Mouse (Mus musculus) retina, adult 2 months (tissue): ENCODE measurements around the gene Creb5.
"Not testable (repeated sequence)": the region's sequence is repeated elsewhere in the genome, so short reads cannot be mapped to it uniquely, and the experiment has no call there.

Experiments
- DNase-seq: peaks from one replicate; pipeline ENCODE4 v3.0.0-alpha.2; 2012; ENCODE audit warnings: low read depth, low spot score

The Creb5 gene

GRCm38 (mm10) chr6:53319543-53320325 is 32.7 kb downstream of the Creb5 start:
- no peak for DNase-seq

DNA sequence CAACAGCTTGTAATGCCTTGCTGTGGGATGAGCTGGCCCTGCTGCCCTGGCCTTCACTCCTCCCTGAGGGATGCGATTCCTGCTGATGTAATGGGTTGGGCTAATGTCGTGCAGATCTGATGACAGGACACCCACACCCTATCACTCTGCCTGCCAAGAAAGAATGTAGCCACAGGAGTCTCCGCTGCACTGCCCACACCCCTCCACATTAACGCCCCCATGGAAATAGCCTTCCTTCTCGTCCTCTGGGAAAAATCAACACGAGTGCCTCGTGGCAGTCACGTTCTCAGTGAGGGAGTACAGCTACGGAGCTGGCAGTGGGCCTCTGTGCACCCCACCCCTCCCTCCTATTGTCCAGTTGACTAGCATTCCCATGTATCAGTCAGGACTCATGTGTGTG is 50.3 kb downstream of the Creb5 start:
- DNase-seq = no peak

DNA sequence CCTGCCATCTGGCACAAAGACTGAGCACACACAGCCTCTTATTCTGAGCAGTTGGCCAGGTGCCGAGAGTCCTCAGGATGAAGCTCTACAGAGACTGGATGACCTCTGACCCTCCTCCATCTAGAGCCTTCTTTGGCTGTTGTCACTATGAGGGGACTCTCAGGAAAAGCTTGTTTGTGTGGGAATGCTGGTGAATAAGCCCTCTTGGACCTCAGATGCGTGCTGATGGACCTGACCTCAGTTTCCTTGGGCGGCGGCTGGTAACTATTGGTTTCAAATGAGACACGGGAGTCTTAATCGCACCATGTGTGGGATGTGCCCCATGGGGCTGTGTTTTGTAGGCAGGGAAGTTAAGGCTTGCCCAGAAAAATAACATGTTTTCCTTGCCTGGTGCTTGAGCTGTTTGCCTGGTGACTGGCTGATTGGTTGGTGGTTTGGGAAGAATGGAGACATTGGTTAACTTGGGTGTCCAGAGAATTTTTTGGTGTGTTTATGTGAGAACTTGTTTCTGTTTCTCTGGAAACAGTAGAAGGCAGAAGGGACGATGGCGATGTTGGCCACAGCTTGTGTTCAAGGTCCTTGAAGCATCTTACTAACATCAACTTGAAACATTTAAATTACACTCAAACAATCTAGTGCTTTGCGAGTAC is 65.4 kb downstream of the Creb5 start:
- no peak for DNase-seq

GRCm38 (mm10) chr6:53356328-53356727 is 69.3 kb downstream of the Creb5 start:
- no peak for DNase-seq

DNA sequence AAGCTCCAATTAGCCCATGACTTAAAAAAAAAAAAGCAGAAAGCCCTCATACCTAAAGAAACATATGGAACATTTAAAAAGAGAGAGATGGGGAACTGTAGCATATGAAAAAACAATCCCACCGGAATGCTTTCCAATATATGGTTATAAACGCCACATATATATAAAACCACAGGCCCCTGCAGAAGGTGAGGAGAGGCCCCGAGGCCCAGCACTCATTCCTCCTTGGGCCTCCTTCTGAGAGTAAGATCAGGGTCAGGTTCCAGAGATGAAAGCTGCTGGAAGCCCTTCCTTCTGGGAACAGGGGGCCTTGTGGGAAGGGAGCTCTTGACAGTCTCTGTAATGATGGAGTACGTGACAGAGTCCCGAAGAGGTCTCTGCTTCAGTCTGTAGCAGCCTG is 76.5 kb downstream of the Creb5 start:
- no peak for DNase-seq

GRCm38 (mm10) chr6:53363981-53364391 is 76.9 kb downstream of the Creb5 start:
- no peak for DNase-seq

DNA sequence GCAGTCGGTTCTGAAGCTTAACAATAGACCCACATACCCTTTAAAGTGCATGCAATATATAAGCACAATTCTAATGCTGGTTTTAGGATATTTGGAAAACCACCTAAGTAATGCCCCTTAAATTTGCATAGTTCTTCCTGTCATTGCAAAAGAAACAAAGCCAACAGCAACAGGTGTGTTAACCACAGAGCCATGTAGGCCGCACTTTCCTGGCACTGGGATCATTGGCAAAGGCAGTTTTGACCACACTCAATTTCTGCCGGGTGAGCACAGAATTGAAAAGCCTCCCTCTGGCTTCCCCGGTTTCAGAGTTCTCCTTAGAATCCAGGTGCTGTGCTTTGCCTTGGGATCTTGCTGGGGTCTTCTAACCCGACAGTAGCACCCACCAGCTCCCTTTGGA is 82.1 kb downstream of the Creb5 start:
- DNase-seq = no peak

GRCm38 (mm10) chr6:53369928-53370327 is 82.9 kb downstream of the Creb5 start:
- DNase-seq = no peak

DNA sequence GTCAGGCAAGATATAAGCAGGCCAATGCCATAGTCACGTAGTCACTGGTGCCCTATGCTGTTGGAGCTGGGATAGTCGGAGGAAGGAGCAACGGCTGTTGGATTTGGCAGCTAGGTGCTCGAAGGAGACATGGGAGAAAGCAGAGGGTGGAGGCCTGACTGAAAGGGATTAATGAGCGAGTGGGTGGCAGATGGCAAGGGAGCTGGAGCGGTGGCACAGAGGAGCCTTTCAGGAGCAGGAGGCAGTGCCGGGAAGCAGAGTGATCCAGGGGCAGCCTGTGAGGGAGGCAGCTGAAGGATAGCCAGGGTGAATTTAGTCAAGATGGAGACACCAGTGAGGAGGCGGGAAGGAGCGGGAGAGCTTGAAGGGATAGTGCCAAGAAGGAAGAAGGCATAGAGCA is 84.9 kb downstream of the Creb5 start:
- DNase-seq = no peak

DNA sequence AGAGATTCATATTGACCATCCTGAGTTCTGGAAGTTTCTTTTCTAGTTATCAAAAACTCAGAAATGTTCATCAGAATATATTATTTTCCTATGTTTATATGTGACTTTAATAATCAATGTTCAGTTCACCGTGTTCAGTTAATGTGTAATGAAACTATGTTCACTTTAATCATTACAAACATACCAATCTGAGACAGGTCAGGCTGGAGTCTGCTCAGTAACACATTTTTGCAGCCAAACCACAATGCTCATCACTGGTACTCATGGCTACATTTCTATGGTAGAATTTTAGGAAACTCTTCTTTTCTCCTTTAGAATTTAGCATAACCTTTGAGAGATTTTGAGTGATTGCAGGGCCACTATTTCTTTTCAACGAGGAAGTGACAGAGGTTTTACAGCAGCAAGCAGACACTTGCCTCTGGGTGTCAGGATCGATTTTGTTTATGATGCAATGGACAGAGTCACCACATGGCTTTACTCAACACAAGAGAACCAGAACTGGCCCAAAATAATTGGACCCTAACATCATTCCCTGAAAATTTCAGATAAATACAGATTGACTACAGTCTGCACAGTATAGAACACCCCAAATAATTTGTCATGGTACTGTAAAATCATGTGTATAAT is 87.4 kb downstream of the Creb5 start:
- DNase-seq = no peak

DNA sequence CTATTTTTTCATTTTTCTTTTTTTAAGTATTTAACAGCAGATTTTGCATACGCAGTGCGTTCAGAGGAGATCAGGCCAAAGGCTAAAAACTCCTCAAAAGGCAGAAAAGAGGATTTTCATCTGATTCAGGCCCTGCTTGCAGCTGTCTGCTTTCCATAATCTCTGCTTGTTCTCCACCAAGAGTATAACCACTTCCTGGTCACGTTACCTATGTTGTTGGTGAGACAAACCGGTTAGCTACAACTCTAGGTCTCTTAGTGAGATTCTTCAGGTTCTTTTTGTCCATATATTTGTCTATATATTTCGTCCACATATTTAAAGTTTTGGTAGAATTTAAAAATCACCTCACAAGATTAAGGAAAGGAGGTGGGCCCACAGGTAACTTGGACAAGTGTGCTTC is 102.2 kb downstream of the Creb5 start:
- DNase-seq = no peak

GRCm38 (mm10) chr6:53390413-53390812 is 103.3 kb downstream of the Creb5 start:
- DNase-seq = no peak

- DNase-seq = no peak
Measured at GRCm38 (mm10) chr6:53394026-53394425, 107.0 kb downstream of the Creb5 start.

DNA sequence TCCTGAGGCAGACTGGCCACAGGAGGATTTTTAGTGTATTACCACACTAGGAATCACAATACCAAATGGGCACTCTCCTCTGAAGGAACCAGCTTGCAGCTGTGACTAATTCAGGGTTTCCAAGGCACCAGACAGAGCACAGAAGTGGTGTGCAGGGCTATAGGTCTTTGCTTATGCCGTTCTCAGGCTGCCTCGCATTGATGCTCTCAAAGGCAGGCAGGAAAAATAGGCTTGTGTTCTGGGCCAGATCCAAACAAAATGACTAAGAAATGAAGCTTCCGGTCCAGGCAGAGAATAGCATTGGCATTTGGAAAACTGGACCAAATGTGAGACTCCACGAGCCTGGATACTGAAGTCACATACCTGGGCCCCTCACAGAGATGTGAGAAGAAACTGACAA is 108.1 kb downstream of the Creb5 start:
- DNase-seq = no peak

- no peak for DNase-seq
Measured at GRCm38 (mm10) chr6:53396421-53396820, 109.4 kb downstream of the Creb5 start.

DNA sequence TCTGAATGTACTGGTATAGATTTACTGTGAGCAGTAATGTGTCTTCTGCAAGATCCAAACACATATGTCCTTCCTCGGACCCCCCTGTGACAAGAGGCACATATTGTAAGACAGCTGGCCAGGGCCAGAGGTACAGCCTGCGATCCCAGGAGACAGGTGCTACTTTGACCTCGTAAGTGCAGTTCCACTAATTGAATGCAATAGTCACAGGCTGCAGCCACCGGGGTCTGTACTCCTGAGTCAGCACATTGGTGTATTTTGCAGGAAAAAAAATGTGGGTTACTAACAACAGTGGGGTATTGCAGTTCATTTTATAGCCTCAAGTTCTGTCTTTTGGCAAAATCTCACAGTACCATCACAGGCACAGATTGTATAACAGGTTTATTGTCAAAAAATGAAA is 110.7 kb downstream of the Creb5 start:
- no peak for DNase-seq

DNA sequence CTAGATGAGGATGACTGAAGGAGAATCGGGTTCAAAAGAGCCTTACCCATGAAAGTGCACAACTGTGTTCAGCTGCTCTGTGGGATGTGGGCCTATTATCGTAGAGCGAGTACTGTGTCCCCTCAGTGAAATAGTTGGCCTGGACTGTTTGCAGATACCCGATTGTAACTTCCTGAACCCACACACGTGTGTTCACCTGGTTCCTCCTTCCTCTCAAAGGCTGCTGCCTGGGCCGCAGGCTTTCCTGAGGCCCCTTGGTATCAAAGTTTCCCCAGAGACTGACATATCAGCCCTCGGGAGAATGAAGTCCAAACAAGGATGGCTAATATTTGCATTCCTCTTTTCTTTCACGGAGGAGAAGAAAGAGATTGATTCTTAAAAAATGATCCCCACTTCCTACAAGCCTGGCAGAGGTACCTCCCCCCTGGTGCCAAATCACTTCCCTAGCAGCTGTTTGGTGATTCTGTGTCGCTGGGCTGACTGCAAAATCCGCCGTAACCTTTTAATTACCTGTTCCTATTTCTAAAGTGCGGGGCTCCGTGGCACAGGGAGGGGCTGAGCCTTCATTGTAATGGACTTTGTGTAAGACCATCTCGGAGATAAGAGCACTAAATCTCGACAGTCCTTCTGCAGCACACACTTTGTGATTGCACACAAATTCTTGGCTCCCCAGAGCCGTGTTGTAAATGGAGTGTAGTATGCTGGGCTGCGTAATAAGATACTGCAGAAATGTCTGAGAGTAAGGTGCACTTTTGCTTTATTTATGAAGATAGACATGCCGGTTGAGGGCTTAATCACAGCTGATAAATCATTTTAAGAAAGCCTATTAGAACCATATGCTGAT is 111.4 kb downstream of the Creb5 start:
- no peak for DNase-seq

- no peak for DNase-seq
Measured at GRCm38 (mm10) chr6:53401364-53401763, 114.3 kb downstream of the Creb5 start.

- not testable (repeated sequence) for DNase-seq
Measured at GRCm38 (mm10) chr6:53402551-53402950, 115.5 kb downstream of the Creb5 start.

DNA sequence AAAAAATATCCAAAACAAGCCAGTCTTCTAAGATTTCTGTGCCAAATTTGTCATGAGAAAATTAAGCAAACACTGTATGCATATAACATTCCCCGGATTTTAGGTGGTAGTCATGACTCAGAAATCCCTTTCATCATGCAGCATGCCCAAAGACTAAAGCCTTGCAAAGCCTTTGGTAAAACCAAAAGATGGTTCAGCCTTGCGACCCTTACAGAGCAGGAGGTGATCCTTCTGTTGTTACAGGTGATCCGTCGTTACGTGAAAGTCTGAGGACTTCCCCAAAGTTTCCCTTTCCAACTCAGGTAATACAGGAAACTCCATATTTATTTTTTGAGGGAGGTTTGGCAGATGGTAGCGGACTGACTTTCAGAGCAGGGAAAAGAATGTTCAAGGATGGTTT is 122.1 kb downstream of the Creb5 start:
- no peak for DNase-seq

DNA sequence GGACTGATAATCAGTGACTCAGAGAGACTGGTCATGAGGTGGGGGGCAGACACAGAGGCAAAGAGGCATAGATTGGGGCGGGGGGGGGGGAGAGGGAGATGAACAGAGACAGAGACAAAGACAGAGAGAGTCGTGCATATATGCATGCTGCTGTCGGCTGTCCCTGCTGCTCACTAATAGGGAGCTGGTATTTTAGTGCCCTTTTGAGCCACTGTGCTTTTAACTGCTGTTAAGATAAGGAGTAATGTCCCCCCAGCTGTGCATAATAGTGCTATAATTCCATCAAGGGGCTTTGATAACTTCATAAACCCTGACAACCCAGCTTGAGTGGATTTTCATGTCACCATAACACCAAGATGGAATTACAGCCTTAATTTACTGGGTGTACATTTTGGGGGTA is 134.3 kb downstream of the Creb5 start:
- DNase-seq = no peak

DNA sequence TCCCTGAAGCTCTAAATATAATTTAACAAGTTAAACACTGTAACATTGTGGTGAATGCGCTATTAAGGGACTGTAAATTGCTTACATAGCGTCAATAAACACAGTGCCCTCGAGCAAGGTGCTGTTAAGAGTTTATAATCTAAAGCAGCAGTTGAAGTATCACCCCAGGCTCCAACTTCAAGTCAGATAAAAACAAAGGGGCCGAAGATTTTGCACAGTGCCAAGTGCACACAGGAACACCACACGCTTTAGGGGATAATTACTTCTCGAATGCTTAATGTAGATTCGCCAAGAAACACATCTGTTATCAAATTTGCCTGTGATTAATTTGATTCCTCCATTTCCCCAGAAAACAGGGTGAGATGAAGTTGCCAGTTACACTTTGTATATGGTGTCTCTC is 142.3 kb downstream of the Creb5 start:
- DNase-seq = no peak
